Mouse (Mus musculus) kidney, postnatal 36 days (tissue): ENCODE results near the gene Nacc2.

Experiments
- DNase-seq, 2 experiments: peaks; one replicate each; pipeline ENCODE4 v3.0.0; 2021 to 2022; ENCODE audit warnings: mixed read lengths in 2 of 2

Gene Nacc2

DNA sequence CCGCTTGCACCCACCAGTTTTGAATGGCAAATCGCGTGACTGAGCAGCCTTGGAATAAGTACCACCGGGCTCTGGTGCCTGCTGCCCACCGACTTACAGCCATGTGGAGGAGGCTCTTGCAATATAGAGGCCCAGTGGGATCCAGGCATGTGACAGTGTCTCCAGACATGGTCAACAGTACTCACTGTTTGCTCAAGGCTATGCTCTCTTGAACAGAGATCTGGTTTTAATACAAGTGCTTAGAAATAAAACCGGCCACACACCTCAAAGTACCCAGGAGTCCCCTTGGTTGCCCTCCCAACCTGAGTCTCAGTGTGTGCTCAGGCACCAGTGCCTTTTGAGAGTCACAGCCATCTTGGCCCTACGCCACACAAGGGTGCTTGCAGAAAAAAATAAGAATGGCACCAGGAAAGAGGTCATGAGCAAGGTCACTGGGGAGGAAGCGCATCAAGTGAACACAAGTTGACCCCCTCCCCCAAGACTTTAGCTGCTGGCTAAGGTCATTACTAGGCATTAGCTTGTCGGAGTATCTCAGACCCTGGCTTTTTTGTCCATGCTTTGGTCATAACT is at the start of gene Nacc2:
TSS of gene Nacc2 (minus strand) at position 142 of the 570 bp plus-strand sequence.
- DNase-seq: peak in 1 of 2 experiments; percentile 55

DNA sequence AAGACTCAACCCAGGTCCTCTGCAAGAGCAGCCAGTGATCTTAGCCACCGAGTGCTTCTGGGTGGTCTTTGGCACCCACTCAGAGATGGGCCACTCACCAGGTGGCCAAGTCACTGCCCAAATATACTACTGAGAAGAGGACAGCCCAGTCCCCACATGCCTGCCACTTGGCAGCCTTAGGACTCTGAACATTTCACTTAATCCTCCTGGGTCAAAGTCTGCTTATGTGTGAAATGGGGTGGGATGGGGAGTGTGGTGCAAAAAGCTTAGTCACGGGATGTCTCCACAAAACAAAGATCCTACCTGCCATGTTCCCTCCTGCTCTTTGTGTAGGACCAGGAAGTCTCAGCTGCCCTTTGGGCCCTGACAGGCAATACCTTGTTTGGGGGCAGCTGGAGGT is 49.1 kb upstream of the Nacc2 start:
- DNase-seq: peak; percentile 12 to 16

DNA sequence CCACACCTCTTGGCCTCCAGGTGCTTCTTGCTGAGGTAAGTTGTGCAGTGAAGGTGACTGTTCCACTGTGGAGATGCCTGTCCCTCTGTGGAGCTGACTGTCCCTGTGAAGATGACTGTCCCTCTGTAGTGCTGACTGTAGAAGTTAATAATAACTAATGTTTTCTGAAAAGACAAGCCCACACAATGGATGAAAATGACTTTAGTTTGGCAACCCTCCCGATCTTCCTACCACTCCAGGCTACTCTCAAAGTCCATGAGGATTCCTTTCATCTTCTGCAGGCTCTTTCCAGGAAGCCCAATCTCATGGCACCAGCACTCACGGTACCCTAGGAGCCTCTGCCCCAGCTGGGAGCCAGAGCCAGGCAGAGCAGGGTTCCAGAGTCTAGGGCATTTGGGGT is 47.4 kb upstream of the Nacc2 start:
- DNase-seq: no peak

DNA sequence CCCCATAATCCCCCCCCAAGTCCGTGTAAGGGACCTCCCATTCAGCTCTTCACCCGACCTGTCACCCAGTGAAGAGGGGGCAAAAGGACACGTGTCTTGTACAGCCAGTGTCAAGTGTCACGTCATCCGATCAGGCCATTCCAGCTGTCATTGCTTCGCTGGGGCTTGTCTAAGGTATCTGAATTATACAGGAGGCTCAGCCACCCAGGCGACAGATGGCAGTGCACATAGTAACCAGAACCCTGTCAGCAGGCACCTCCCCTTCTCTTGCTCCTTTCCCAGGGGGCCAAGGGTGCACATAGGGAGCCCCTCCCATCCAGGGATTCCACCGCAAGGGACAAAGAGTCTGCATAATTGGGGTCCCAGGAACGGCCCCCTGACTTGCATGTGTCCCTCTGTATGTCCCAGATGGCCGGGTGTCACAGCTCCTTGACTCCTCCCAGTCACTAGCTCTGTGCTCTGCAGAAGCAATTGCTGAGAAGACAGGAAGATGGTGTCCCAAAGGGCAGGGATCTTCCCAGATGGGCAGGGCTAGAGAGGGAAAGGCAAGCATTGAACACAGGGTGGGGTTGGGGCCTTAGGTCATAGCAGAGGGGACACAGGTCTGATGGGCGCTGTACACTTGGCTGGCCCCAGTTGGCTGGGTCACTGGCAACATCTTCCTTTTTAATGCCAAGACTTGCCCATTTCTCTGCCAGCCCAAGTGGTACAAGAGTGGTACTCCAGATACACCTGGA is 46.0 kb upstream of the Nacc2 start:
- no peak for DNase-seq

DNA sequence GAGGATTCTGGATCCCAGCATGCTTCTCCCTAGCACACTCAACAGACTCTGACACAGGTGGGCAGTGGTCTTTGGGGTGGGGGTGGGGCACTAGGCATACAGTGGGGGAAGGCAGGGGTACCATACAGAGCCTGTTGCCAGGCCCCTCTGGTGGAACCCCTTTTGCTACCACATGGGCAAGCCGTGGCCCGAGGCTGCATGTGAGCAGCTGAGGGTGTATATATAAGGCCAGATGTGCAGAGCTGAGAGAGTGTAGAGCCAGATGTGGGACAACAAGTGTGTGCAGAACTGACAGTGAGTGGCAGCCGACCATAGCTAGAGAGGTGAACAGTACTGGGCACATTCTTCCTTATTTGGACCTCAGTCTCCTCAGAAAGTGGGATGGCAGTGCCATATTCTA is 43.9 kb upstream of the Nacc2 start:
- no peak for DNase-seq

DNA sequence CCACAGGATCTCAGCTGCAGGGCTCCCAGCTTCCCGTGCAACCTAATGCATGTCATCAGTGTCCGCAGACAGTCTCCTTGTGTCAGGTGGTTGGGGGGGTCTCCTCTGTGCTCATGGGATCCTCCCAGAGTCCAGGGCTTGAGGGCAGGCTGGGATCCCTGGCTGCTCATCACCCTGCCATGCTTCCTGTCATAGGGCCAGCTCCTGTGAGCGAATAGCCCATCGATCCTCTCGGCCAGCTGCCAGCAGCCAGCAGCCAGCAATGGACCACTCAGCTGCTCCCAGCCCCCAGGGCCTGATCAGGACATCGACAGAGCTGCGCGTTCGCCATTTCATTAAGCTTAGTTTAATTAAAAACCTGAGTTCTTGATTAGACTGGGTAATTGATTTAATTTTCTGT is 35.0 kb upstream of the Nacc2 start:
- DNase-seq: no peak

DNA sequence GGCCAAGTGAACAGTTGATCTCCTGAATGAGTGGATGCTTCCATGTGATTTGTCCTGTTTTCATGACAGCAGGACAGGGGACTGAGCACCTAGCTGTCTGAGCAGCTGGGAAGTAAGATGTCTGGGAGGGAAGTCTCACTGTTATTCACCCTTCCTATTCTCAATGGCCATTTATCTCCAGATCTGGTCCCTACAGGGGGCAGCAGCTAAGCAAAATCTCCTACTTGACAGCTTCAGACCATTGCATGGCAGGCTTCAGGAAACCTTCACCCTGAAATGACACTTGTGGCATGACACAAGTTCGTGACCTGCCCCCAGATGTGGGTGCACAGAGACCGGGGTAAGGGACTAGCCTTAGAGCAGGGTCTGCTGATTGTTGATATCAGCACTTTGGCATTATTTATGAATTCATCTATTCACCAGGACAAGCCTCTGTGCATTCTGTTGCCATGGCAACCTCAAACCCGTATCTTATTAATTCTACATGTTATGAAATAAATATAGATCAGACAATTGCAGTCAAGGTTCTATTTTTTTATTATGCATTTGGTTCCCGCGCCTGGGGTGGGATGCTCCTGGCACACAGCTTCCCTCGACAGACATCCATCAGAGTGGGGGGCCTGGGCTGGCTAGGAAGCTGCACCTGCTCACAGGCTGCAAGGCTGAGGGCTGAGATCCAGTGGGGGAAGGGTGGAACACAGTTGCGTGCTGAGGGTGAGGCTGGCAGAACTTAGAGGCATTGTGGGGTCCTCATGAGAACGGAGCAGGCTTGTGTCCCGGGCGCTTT is 33.4 kb upstream of the Nacc2 start:
- DNase-seq: no peak

DNA sequence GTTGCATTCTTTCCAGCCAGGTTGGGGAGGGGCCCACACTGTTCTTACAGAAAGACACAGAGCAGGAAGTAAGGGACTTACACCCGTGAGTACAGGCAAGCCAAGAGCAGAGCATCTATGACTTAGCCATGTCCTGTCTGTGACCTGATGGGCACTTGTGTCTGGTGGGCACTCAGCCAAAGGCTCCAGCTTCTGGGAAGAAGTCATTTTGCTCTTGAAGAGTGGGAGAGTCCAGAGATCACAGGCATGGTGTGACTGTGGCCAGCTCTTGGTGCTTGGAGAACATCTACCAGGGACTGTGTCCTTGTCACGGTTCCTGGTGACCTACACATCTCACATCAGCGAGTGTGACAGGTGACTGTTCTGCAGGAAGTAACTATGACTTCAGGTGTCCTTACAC is 32.7 kb upstream of the Nacc2 start:
- no peak for DNase-seq

DNA sequence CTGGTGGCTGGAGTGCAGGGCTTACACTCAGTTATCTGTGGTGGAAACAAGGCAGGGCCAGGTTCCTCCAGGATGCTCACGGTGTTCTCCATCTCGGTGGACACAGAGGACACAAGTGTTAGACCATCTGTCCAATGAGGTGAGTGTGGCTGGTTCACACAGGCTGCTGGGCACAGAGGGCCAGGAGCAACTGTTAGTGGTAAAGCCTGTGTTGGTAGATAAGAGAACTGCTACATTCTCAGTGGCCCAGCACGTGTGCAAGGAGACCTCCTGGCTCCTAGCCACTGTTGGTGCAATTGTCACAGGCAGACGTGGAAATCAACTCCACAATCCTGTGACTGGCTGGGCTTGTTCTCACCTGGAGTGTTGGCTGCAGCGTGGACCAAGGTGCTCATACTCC is 31.6 kb upstream of the Nacc2 start:
- DNase-seq: no peak

DNA sequence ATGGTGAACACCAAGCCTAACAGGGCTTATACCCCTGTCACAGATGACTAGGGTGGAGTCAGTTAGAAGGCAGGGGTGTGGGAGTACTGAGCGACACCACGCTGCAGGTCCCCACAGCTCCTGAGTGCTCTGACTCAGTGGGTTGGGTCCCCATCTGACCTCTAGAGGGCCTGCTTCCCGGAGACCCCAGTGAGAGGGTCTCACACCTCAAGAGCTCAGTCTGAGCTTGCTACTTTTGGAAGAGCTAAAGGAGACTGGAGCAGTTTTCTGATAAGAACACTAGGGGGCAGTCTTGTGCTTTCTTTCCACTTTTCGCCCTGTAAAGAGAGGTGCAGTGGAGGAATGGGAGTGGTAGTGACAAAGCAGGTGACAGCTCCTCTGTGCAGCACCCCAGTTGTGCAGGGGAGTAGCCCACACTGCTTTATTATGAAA is 30.9 kb upstream of the Nacc2 start:
- DNase-seq: no peak

DNA sequence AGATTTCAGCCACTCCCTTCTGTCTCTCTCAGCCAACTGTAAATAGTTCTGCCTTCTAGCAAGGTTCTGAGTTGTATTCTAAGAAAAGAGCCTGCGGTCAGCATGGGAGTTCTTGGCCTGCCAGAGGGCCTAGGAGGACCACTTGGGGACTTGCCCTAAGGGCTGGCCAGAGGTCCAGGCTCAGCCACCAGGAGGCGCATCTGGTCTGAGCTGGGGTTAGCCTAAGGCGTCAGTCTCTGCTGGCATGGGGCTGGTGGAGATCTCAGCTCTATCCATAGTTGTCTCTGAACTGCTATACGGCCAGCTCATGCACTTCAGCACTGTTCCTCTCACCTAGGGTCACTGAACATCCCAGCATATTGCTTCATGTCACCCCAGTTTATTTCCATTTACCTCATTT is 30.3 kb upstream of the Nacc2 start:
- DNase-seq: peak in 1 of 2 experiments; percentile 78

DNA sequence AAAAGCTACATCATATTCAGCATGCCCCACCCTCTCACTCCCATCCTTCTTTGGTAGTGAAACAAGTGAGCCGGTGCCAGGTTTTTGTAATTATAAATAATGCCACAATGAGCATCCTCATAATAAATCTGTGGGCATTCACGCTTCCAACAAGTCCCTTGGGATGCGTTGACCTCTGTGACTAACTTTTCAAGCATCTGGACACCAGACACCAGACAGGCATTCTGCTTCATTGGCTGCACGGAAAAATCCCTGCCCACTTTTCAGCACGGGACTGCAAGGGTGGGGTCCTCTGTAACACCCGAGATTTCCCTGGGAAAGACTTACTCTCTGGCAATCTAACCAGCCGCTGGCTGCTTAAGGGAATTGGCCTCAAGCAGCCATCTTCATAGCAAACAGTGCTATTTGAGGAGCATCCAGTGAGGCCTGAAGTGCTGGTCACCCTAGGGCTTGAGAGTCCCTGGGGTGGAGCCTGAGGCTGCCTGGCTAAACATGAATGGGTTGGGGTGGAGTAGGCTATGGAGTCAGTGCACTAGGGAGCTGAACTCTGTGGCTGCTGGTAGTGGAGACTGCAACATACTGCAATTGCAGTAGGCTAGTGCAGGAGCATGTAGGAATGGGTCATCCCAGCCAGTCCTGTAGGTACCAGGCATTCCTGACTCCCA is 24.8 kb upstream of the Nacc2 start:
- no peak for DNase-seq

DNA sequence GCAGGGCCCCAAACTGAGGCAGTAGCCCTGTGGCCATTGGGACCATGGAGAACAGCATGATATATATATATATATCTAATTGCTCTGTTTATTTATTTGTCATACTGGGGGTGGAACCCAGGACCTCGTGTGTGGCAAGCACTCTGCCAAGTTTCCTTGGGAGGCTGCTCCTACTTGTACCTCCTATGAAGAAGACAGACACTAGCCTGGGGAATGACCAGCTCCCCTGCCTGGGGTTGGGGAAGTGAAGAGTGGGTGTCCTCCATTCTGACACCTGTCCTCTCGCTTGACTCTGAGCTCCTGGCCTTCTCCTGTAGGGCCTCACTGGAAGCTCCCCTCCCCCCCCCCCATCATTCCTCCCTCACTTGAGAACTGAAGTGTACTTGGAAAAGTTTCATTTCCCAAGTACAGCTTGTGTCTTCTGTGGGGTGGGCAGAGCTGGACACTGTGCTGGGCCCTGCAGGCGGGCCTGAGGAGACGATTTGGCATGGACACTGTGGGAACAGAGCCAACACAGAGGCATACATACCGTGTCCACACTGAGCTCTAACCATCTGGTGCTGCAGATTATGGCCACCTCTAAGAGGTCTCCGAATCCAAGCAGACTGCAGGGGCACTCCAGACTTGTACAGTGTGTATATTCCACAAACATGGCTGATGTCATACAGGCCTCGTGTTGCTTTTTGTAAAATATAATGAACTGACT is 23.5 kb upstream of the Nacc2 start:
- no peak for DNase-seq

DNA sequence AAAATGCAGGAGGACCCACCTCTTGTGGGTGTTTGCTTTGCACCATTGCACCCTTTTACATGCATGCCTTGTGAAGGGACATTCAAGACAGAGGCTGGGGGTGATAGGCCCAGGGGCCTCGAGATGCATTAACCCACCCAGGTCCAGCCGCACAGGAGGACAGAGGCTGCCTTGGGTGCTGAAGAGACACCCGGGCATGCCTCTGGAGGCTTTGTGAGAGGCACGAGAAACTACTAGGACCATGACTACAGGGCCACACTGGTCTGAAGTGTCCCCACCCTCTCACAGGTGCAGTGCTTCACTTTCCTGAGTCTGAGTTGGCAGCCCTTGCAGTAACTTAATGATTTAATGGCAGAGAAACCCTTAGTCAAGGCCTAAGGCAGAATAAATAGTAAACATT is 22.1 kb upstream of the Nacc2 start:
- DNase-seq: no peak

DNA sequence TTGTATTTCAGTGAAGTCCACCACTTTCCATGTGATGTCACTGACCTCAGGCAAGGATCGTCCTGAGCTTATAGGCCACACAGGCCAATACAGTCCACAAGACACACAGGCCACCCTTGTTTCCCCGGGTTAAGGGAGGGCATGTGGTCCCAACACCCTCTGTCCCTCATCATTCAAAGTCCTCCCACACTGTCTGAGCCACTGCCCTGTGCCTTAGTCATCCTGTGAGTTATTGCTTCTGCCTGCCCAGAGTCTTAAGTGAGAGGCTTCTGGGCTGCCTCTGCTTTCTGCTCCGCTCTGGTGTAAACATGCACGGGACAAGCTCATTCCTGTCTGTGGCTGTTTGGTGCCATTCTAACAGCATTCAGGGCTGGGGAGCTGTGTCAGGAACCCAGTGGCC is 21.3 kb upstream of the Nacc2 start:
- no peak for DNase-seq

DNA sequence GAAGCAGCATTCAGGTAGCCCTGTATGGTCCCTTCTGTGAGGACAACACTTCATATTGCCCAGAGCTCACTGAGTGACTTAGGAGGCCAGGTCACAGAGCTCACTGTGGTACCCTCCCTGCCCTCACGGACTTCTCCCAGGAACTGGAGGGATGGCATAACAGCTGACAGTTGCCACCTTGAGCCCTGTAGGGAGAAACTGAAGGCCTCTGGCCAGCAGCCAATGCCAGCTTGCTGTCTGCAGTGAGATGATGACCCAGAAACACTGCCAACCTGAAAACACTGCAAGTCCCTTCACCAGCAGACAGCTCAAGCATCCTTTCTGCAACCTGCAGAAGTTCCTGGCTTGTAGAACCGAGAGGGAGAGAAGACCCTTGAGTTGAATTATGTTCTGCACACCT is 20.5 kb upstream of the Nacc2 start:
- peak in 1 of 2 experiments; percentile 45 for DNase-seq

DNA sequence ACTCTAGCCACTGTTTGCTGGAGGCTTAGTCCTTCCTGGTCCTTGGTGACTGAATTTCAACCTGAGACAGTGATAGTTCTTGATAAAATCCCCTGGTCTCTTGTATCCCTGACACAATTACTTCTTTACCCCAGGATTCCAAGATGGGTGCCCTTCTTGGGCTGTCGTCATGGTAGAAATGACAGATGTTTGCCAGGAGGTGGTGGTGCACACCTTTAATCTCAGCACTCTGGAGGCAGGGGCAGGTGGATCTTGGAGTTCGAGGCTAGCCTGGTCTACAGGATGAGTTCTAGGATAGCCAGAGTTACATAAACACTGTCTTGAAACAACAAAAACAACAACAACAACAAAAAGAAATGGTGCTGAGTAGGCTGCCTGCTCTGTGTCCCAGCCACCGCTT is 20.0 kb upstream of the Nacc2 start:
- no peak for DNase-seq

DNA sequence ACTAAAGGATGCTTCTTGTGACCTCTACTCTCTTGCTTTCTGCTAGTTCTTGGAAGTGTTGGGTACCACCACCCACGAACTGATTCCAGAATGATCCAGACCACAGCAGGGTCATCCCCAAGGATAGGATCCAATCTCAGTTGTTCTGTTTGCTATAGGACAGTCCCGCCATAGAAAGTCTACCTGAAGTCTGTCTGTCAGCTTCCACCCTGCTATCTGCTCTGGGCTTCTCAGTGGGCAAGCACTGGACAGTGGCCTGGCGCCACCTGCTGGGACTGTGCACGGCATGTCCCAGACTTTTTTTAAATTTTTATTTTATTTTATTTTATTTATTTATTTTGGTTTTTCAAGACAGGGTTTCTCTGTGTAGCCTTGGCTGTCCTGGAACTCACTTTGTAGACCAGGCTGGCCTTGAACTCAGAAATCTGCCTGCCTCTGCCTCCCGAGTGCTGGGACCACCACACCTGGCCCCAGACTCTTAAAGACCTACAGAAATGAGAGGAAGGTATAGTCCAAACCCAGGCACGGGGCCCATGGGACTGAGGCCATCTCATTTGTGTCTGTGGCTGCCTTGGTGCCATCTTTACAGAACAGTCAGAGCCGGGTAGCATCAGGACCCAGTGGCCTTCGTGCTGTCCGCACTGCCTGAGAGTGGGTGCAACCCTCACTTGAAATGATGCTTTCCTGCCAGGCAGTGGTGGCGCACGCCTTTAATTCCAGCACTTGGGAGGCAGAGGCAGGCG is 19.0 kb upstream of the Nacc2 start:
- peak; percentile 70 to 92 for DNase-seq

DNA sequence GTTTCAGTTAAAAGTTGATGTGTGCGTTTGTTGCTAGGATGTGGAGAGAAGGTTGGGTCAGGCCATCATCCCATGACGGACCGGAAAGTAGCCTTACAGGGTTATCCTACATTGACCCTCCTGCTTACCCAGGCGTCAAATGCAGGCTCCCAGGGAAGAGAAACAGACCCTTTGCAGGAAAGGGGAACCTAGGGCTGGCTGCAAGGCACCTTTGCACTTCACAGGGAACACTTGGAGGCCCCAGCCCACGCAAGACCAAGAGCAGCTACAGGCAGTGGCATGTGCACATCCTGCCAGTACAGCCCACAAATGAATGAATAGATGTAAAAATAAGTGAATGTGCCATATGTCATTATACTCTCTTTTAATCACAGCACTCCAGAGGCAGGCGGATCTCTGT is 17.9 kb upstream of the Nacc2 start:
- DNase-seq: no peak

DNA sequence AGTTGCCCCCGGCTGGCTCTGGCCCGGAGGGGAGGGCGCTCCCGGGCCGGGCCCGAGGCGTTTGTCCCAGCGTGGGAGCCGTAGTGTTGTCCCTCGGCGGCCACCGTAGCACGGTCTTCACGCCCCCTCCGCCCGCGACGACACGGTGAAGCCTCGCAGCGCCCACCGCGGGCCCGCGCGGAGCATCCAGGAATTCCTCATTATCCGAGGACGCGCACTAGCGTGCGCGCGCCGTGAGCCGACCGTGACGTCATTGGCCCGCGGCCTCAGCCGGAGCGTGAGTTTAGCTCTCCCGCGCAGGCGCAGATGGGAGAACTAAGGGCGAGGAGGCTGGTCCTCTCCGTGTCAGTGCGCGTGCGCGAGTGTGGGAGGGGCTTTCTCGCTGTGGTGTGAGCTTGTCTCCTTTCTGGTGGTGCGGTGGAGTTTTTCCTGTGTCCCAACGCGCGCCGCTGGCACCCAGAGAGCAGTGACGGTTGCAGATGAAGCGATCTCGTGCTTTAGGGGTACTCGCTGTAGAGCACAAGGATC is 17.3 kb upstream of the Nacc2 start:
- peak; percentile 100 for DNase-seq

DNA sequence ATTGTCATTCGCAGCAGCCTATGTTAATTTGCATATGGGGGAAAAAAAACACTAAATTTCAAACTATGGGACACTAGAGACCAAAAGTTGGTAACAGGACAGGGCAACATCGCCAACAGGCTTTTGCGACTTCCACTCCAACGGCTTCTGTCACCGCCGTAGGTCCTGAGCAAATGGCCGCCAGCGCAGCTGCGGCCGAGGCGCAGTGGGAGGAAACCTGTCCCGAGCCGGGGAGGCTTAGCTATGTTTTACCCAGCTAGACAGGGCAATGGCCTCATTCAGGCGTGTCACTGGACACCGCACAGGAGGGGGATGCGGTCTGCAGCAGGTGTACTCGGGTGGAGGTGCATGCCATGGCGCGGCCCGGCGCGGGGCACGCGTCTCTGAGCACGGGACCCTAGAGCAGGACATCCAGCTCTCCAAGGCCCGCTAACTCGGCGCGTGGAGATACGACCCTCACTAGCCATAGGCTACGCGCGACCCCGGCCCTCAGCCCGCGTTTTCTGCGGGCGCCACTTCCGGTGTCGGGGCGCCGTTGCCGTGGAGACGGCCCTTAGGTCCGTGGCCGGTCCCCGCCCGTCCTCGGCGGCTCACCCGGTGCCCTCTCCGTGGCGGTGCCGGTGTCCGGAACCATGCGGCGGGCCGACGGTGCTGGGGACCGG is 16.7 kb upstream of the Nacc2 start:
- DNase-seq: peak; percentile 71 to 84
